Mouse (Mus musculus): ENCODE results near the gene 1700013F07Rik. TPM values are rescaled to one million over a fixed set of nuclear protein-coding genes. Genes with fewer than 3 reads are reported as not detected.
A peak's percentile ranks its signal among the peaks of the same experiment; 100 is the strongest.
"Not testable (repeated sequence)": the region's sequence is repeated elsewhere in the genome, so short reads cannot be mapped to it uniquely, and the experiment has no call there.

The 1700013F07Rik gene
- total RNA-seq, 1 experiment from 2014 or later: not detected

- peak; percentile 97 for ATAC-seq (replicated peaks; ENCODE audit: low read depth, poor library complexity, severe bottlenecking)
These were observed 3.4 kb downstream of the 1700013F07Rik start for GRCm38 (mm10) chr3:108537303-108537702.

- ATAC-seq (replicated peaks; ENCODE audit: low read depth, poor library complexity, severe bottlenecking): no peak
These were observed 8.3 kb downstream of the 1700013F07Rik start for GRCm38 (mm10) chr3:108542299-108542698.

GRCm38 (mm10) chr3:108554111-108554561, 20.2 kb downstream of the 1700013F07Rik start:
- ATAC-seq (replicated peaks; ENCODE audit: low read depth, poor library complexity, severe bottlenecking): peak; percentile 33

- ATAC-seq (replicated peaks; ENCODE audit: low read depth, poor library complexity, severe bottlenecking): peak; percentile 100
These were observed 20.8 kb downstream of the 1700013F07Rik start for GRCm38 (mm10) chr3:108554587-108555312.

- no peak for ATAC-seq (replicated peaks; ENCODE audit: low read depth, poor library complexity, severe bottlenecking)
These were observed 23.9 kb downstream of the 1700013F07Rik start for GRCm38 (mm10) chr3:108557888-108558287.

- ATAC-seq (replicated peaks; ENCODE audit: low read depth, poor library complexity, severe bottlenecking): peak; percentile 92
These were observed 28.3 kb downstream of the 1700013F07Rik start, which contains the start of gene Tmem167b for GRCm38 (mm10) chr3:108562133-108562730. TSS of gene Tmem167b (minus strand) at chr3:108562466.

- ATAC-seq (replicated peaks; ENCODE audit: low read depth, poor library complexity, severe bottlenecking): peak; percentile 63
These were observed 28.9 kb downstream of the 1700013F07Rik start for GRCm38 (mm10) chr3:108562777-108563271.

- ATAC-seq (replicated peaks; ENCODE audit: low read depth, poor library complexity, severe bottlenecking): peak; percentile 57
These were observed 29.4 kb downstream of the 1700013F07Rik start for GRCm38 (mm10) chr3:108563309-108563708.

GRCm38 (mm10) chr3:108567990-108568877, 34.3 kb downstream of the 1700013F07Rik start:
- no peak for ATAC-seq (replicated peaks; ENCODE audit: low read depth, poor library complexity, severe bottlenecking)

- not testable (repeated sequence) for ATAC-seq (replicated peaks; ENCODE audit: low read depth, poor library complexity, severe bottlenecking)
These were observed 35.7 kb downstream of the 1700013F07Rik start for GRCm38 (mm10) chr3:108569636-108570035.

GRCm38 (mm10) chr3:108570813-108571212, 36.9 kb downstream of the 1700013F07Rik start:
- no peak for ATAC-seq (replicated peaks; ENCODE audit: low read depth, poor library complexity, severe bottlenecking)

GRCm38 (mm10) chr3:108571443-108572294, 37.7 kb downstream of the 1700013F07Rik start, which contains the start of gene Taf13:
TSS of gene Taf13 (plus strand) at chr3:108571698.
- ATAC-seq (replicated peaks; ENCODE audit: low read depth, poor library complexity, severe bottlenecking): peak; percentile 95

- no peak for ATAC-seq (replicated peaks; ENCODE audit: low read depth, poor library complexity, severe bottlenecking)
These were observed 38.5 kb downstream of the 1700013F07Rik start for GRCm38 (mm10) chr3:108572309-108573010.

- peak; percentile 39 for ATAC-seq (replicated peaks; ENCODE audit: low read depth, poor library complexity, severe bottlenecking)
These were observed 40.1 kb downstream of the 1700013F07Rik start for GRCm38 (mm10) chr3:108574018-108574417.

GRCm38 (mm10) chr3:108584580-108584979, 50.6 kb downstream of the 1700013F07Rik start:
- no peak for ATAC-seq (replicated peaks; ENCODE audit: low read depth, poor library complexity, severe bottlenecking)

GRCm38 (mm10) chr3:108588446-108588845, 54.5 kb downstream of the 1700013F07Rik start:
- ATAC-seq (replicated peaks; ENCODE audit: low read depth, poor library complexity, severe bottlenecking): no peak

- peak; percentile 99 for ATAC-seq (replicated peaks; ENCODE audit: low read depth, poor library complexity, severe bottlenecking)
These were observed 57.0 kb downstream of the 1700013F07Rik start, which contains the start of gene Wdr47 for GRCm38 (mm10) chr3:108590786-108591529. TSS of gene Wdr47 (plus strand) at chr3:108591279.

Measured in common myeloid progenitor, adult 5-6 weeks (primary cell).